Mouse (Mus musculus) midbrain, embryonic 12.5 days (tissue): ENCODE measurements at regions not wholly inside any gene's neighbourhood (a gene's known extent, or its start where the extent isn't known, plus 50 kb on each side); places are given as distances from the start of the nearest gene placed in this dataset.

ENCODE experiments used
- ATAC-seq: fragments of 200-750 bp; cut with Nextera tagmentation; 2 replicates; pipeline ENCODE4 v1.8.0; 2017; ENCODE audit warnings: low read depth, moderate TSS enrichment, moderate library complexity; ENCODE audit not compliant: low FRiP score
- H3K27ac ChIP-seq: fragments of 300-500 bp; sonication (generic); replicated peaks from 2 replicates; pipeline ENCODE4 v1.5.1; 2016; ENCODE audit warnings: mild to moderate bottlenecking
- H3K27me3 ChIP-seq: fragments of 300-500 bp; sonication (generic); 2 replicates; pipeline ENCODE4 v1.6.1; 2016; ENCODE audit warnings: mild to moderate bottlenecking
- H3K36me3 ChIP-seq: fragments of 300-500 bp; sonication (generic); 2 replicates; pipeline ENCODE4 v1.6.1; 2016
- H3K4me1 ChIP-seq: fragments of 300-500 bp; sonication (generic); 2 replicates; pipeline ENCODE4 v1.6.1; 2016
- H3K4me2 ChIP-seq: fragments of 300-500 bp; sonication (generic); replicated peaks from 2 replicates; pipeline ENCODE4 v1.6.1; 2016; ENCODE audit warnings: mild to moderate bottlenecking, moderate library complexity
- H3K4me3 ChIP-seq: fragments of 300-500 bp; sonication (generic); 2 replicates; pipeline ENCODE4 v1.5.1; 2016; ENCODE audit warnings: mild to moderate bottlenecking
- H3K9ac ChIP-seq: fragments of 300-500 bp; sonication (generic); replicated peaks from 2 replicates; pipeline ENCODE4 v1.6.1; 2016; ENCODE audit warnings: mild to moderate bottlenecking, moderate library complexity
- H3K9me3 ChIP-seq: fragments of 300-500 bp; sonication (generic); 2 replicates; pipeline ENCODE4 v1.6.1; 2016; ENCODE audit warnings: mild to moderate bottlenecking
- WGBS: fragments of 180-500 bp; shearing (Covaris S2); methylation state at CpG from one replicate; pipeline ENCODE4 v1.1.7; 2016; 5-methylcytosine and 5-hydroxymethylcytosine counted together

GRCm38 (mm10) chr12:7543281-7543981 lies 434.0 kb upstream of the Apob start:
- Histone ChIP-seq H3K4me3 (no peak overlapping the region), H3K4me1 (no peaks in the 10 kb centered on the region), H3K4me2 (no peak overlapping the region), H3K9me3 (no peaks in the 10 kb centered on the region), H3K9ac (no peak overlapping the region), H3K27me3 (no peaks in the 10 kb centered on the region), H3K27ac (no peak overlapping the region), H3K36me3 (no peaks in the 10 kb centered on the region)
- WGBS: 55% methylated on average over 8 of the region's 8 CpGs
- no peak for ATAC-seq

- Histone ChIP-seq H3K27ac (no peak overlapping the region), H3K27me3 (no peaks in the 10 kb centered on the region), H3K4me1 (no peaks in the 10 kb centered on the region), H3K36me3 (no peaks in the 10 kb centered on the region), H3K4me3 (no peak overlapping the region), H3K4me2 (no peak overlapping the region), H3K9me3 (no peaks in the 10 kb centered on the region), H3K9ac (no peak overlapping the region)
- WGBS: 79% methylated on average over 1 of the region's 1 CpGs
- ATAC-seq: no peak
Measured at GRCm38 (mm10) chr12:7548759-7549158, 428.7 kb upstream of the Apob start.

GRCm38 (mm10) chr12:7560245-7560644 lies 417.2 kb upstream of the Apob start:
- H3K4me2 ChIP-seq: no peak overlapping the region
- H3K4me1 ChIP-seq: no peaks in the 10 kb centered on the region
- H3K4me3 ChIP-seq: no peak overlapping the region
- no peak overlapping the region for H3K27ac ChIP-seq
- no peaks in the 10 kb centered on the region for H3K36me3 ChIP-seq
- WGBS: 96% methylated on average over 1 of the region's 1 CpGs
- H3K9ac ChIP-seq: no peak overlapping the region
- ATAC-seq: no peak
- no peaks in the 10 kb centered on the region for H3K27me3 ChIP-seq
- no peaks in the 10 kb centered on the region for H3K9me3 ChIP-seq

GRCm38 (mm10) chr12:7576081-7576480 lies 401.4 kb upstream of the Apob start:
- Histone ChIP-seq H3K9ac (no peak overlapping the region), H3K36me3 (no peaks in the 10 kb centered on the region), H3K9me3 (no peaks in the 10 kb centered on the region), H3K27ac (no peak overlapping the region), H3K27me3 (no peaks in the 10 kb centered on the region), H3K4me2 (no peak overlapping the region), H3K4me3 (no peak overlapping the region), H3K4me1 (no peaks in the 10 kb centered on the region)
- ATAC-seq: no peak
- WGBS: 88% methylated on average over 2 of the region's 2 CpGs

GRCm38 (mm10) chr12:7587501-7587900 lies 389.9 kb upstream of the Apob start:
- no peaks in the 10 kb centered on the region for H3K36me3 ChIP-seq
- no peak for ATAC-seq

GRCm38 (mm10) chr12:7611272-7612092 lies 366.0 kb upstream of the Apob start:
- Histone ChIP-seq H3K4me2 (no peak overlapping the region), H3K36me3 (no peaks in the 10 kb centered on the region), H3K9me3 (no peaks in the 10 kb centered on the region), H3K27me3 (no peaks in the 10 kb centered on the region), H3K4me3 (no peak overlapping the region), H3K9ac (no peak overlapping the region), H3K27ac (peak overlapping the region; percentile 54), H3K4me1 (no peaks in the 10 kb centered on the region)
- 55% methylated on average over 3 of the region's 3 CpGs for WGBS
- ATAC-seq: peak; percentile 79

More at GRCm38 (mm10) chr12:7587501-7587900, 389.9 kb upstream of the Apob start:
- Histone ChIP-seq H3K9me3 (no peaks in the 10 kb centered on the region), H3K27me3 (no peaks in the 10 kb centered on the region), H3K4me2 (no peak overlapping the region), H3K27ac (no peak overlapping the region), H3K4me1 (no peaks in the 10 kb centered on the region), H3K9ac (no peak overlapping the region), H3K4me3 (no peak overlapping the region)

- no peak for ATAC-seq
- Histone ChIP-seq H3K4me1 (no peaks in the 10 kb centered on the region), H3K27ac (no peak overlapping the region), H3K4me2 (no peak overlapping the region), H3K9ac (no peak overlapping the region), H3K36me3 (no peaks in the 10 kb centered on the region), H3K27me3 (no peaks in the 10 kb centered on the region), H3K4me3 (no peak overlapping the region), H3K9me3 (no peaks in the 10 kb centered on the region)
- 79% methylated on average over 4 of the region's 4 CpGs for WGBS
Measured at GRCm38 (mm10) chr12:7636417-7637175, 340.9 kb upstream of the Apob start.

GRCm38 (mm10) chr12:7637629-7638028 lies 339.8 kb upstream of the Apob start:
- Histone ChIP-seq H3K4me3 (no peak overlapping the region), H3K9me3 (no peaks in the 10 kb centered on the region), H3K27ac (no peak overlapping the region), H3K4me1 (no peaks in the 10 kb centered on the region), H3K9ac (no peak overlapping the region), H3K36me3 (no peaks in the 10 kb centered on the region), H3K4me2 (no peak overlapping the region), H3K27me3 (no peaks in the 10 kb centered on the region)
- no peak for ATAC-seq
- WGBS: 74% methylated on average over 4 of the region's 4 CpGs

- no peaks in the 10 kb centered on the region for H3K36me3 ChIP-seq
- no peaks in the 10 kb centered on the region for H3K27me3 ChIP-seq
- ATAC-seq: no peak
- no peak overlapping the region for H3K27ac ChIP-seq
- no peaks in the 10 kb centered on the region for H3K4me1 ChIP-seq
- H3K9me3 ChIP-seq: no peaks in the 10 kb centered on the region
- no peak overlapping the region for H3K4me2 ChIP-seq
- 91% methylated on average over 3 of the region's 3 CpGs for WGBS
- H3K4me3 ChIP-seq: no peak overlapping the region
- no peak overlapping the region for H3K9ac ChIP-seq
Measured at GRCm38 (mm10) chr12:7650851-7651250, 326.6 kb upstream of the Apob start.

GRCm38 (mm10) chr12:7662027-7662426 lies 315.4 kb upstream of the Apob start:
- Histone ChIP-seq H3K27ac (no peak overlapping the region), H3K9me3 (no peaks in the 10 kb centered on the region), H3K27me3 (no peaks in the 10 kb centered on the region), H3K4me2 (no peak overlapping the region), H3K4me1 (no peaks in the 10 kb centered on the region), H3K36me3 (no peaks in the 10 kb centered on the region), H3K4me3 (no peak overlapping the region), H3K9ac (no peak overlapping the region)
- no peak for ATAC-seq
- 47% methylated on average over 3 of the region's 3 CpGs for WGBS

GRCm38 (mm10) chr12:7670114-7670513 lies 307.3 kb upstream of the Apob start:
- Histone ChIP-seq H3K4me1 (no peaks in the 10 kb centered on the region), H3K9me3 (no peaks in the 10 kb centered on the region), H3K9ac (no peak overlapping the region), H3K27me3 (no peaks in the 10 kb centered on the region), H3K4me3 (no peak overlapping the region), H3K36me3 (no peaks in the 10 kb centered on the region), H3K4me2 (no peak overlapping the region), H3K27ac (no peak overlapping the region)
- WGBS: 91% methylated on average over 3 of the region's 3 CpGs
- no peak for ATAC-seq

GRCm38 (mm10) chr12:7670561-7670960 lies 306.9 kb upstream of the Apob start:
- H3K4me2 ChIP-seq: no peak overlapping the region
- no peak for ATAC-seq
- WGBS: 70% methylated on average over 1 of the region's 1 CpGs

More at GRCm38 (mm10) chr12:7670561-7670960, 306.9 kb upstream of the Apob start:
- H3K27ac ChIP-seq: no peak overlapping the region
- H3K4me1 ChIP-seq: no peaks in the 10 kb centered on the region
- H3K4me3 ChIP-seq: no peak overlapping the region
- H3K9me3 ChIP-seq: no peaks in the 10 kb centered on the region
- no peak overlapping the region for H3K9ac ChIP-seq
- H3K36me3 ChIP-seq: no peaks in the 10 kb centered on the region
- no peaks in the 10 kb centered on the region for H3K27me3 ChIP-seq
